Mouse (Mus musculus) ES-E14 (cell line): Measurements from ENCODE around the gene Eef1a1.

ENCODE experiments used
- CHD2 ChIP-seq: IDR thresholded peaks from 2 replicates; pipeline ENCODE4 v1.6.1; 2014; ENCODE audit warnings: mild to moderate bottlenecking, low read depth, low read length, inconsistent platforms
- HCFC1 ChIP-seq: IDR thresholded peaks from 2 replicates; pipeline ENCODE4 v1.6.1; 2012; ENCODE audit warnings: low read length, inconsistent platforms, borderline replicate concordance; ENCODE audit not compliant: insufficient read depth

- TF ChIP-seq CHD2: peak; percentile 4; the same call in 1 of the 2 replicates
- TF ChIP-seq HCFC1: peak; percentile 49; the same call in 1 of the 2 replicates
Observed at GRCm38 (mm10) chr9:78527301-78527761, 38.4 kb upstream of the Eef1a1 start.
